Mouse (Mus musculus): ENCODE measurements around the gene Rps3. TPM values are rescaled to one million over a fixed set of nuclear protein-coding genes. Genes with fewer than 3 reads are reported as not detected.

Rps3 gene
- 1,000 to 10,000 TPM; 1,613 to 1,712 TPM for total RNA-seq (2023)

GRCm38 (mm10) chr7:99483271-99483923, at the start of gene Rps3:
Gene Rps3, minus strand, starts transcription at chr7:99483738.

GRCm38 (mm10) chr7:99465811-99466210, 17.7 kb downstream of the Rps3 start, which contains the start of gene Klhl35:
Gene Klhl35, plus strand, starts transcription at chr7:99466004.

Other genes with a start within 250 kb of the Rps3 start
- gene Mogat2, start 245.1 kb downstream of the Rps3 start, total RNA-seq (2023): not detected
- gene Map6, start 216.3 kb downstream of the Rps3 start, total RNA-seq (2023): 1 to 10 TPM in 1 of 2 experiments, under 1 TPM in 1; 0.80 to 1.5 TPM
- gene Serpinh1, start 130.5 kb downstream of the Rps3 start, total RNA-seq (2023): not detected
- 1 to 10 TPM; 5.3 to 6.4 TPM for gene Gdpd5, start 102.3 kb downstream of the Rps3 start, total RNA-seq (2023)
- 1 to 10 TPM in 1 of 2 experiments, under 1 TPM in 1; 0.95 to 1.2 TPM for gene Klhl35, start 17.7 kb downstream of the Rps3 start, total RNA-seq (2023)
- gene Arrb1, start 51.7 kb upstream of the Rps3 start, total RNA-seq (2023): 10 to 100 TPM; 93.7 to 98.7 TPM
- 1 to 10 TPM; 3.3 to 4.3 TPM for gene Tpbgl, start 143.4 kb upstream of the Rps3 start, total RNA-seq (2023)
- under 1 TPM; 0.27 to 0.47 TPM for gene Slco2b1, start 227.6 kb upstream of the Rps3 start, total RNA-seq (2023)
- gene Olfr520, start 246.5 kb upstream of the Rps3 start, total RNA-seq (2023): not detected